Mouse (Mus musculus) embryonic fibroblast, embryonic 13.5 days (primary cell): ENCODE results near the gene Lars2.

ENCODE experiments used
- CTCF ChIP-seq: IDR thresholded peaks from 2 replicates; pipeline ENCODE4 v1.5.1; 2011; ENCODE audit warnings: mild to moderate bottlenecking, control low read depth, low read length, moderate library complexity, borderline replicate concordance; ENCODE audit not compliant: insufficient read depth
- POLR2A ChIP-seq: IDR thresholded peaks from 2 replicates; pipeline ENCODE4 v1.6.1; 2011; ENCODE audit warnings: low read depth, mild to moderate bottlenecking, control low read depth, low read length, moderate library complexity

GRCm38 (mm10) chr9:123479196-123479669, 112.5 kb downstream of the Lars2 start:
- TF ChIP-seq CTCF: no peak
- TF ChIP-seq POLR2A: no peak
